Mouse (Mus musculus) cerebellum, adult 2 months (tissue): ENCODE measurements around the gene Aox2.

Source experiments
- CTCF ChIP-seq: fragments of 200-500 bp; IDR thresholded peaks from 2 replicates; pipeline ENCODE4 v1.5.1; 2011; ENCODE audit warnings: low read depth, mild to moderate bottlenecking, control low read depth, low read length, moderate library complexity, borderline replicate concordance; ENCODE audit not compliant: insufficient read depth
- POLR2A ChIP-seq: fragments of 200-500 bp; IDR thresholded peaks from 2 replicates; pipeline ENCODE4 v1.6.1; 2011; ENCODE audit warnings: low read length, control low read depth, borderline replicate concordance; ENCODE audit not compliant: insufficient read depth

- TF ChIP-seq CTCF (no peak), POLR2A (no peak)
Measured at GRCm38 (mm10) chr1:58270807-58271569, 7.1 kb upstream of the Aox2 start.
